Comparison of ENCODE assay signal across 31 mouse cellular contexts in the genomic region with DNA sequence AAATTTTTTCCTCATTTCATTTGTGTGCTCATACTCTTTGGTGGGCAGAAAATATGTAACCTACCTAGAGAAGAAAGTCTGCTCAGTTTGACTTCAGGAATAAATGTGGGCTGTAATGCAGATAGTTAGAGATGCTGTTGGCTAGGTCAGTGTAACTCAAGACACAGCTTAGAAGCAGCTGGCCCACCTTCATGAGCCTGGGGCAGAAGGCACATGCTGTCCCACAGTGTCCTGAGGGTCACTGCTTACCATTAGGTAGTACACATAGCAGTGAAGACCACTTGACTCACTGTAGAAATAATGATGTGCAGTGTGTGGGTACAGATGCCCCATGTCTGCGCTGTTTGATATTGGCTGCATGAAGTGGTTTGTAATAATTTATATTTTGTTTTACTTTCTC. TPM values are rescaled to one million over a fixed set of nuclear protein-coding genes. Genes with fewer than 3 reads are reported as not detected.
"Had no signal": no experiment of that assay in that cellular context is flagged by ENCODE, and none has a peak within 500 bp of the region (broad histone marks: within the 10 kb centered on the region; RNA-seq: fewer than 3 reads in every experiment).

No protein-coding gene starts in this region.

- H3K4me1 ChIP-seq: heart, embryonic 12.5 days; hindbrain, embryonic 15.5 days; kidney, embryonic 15.5 days; limb, embryonic 13.5 days; limb, embryonic 15.5 days had no signal

- ATAC-seq: forebrain, postnatal 0 days; hindbrain, postnatal 0 days; intestine, embryonic 16.5 days; liver, embryonic 12.5 days had no signal

- H3K27me3 ChIP-seq: heart, embryonic 12.5 days; hindbrain, embryonic 13.5 days; hindbrain, embryonic 15.5 days; kidney, embryonic 15.5 days; limb, embryonic 13.5 days; limb, embryonic 15.5 days; liver, embryonic 12.5 days had no signal

- DNase-seq: forebrain, postnatal 0 days; gastrocnemius, postnatal 10 days; gastrocnemius, postnatal 25 days; heart, adult 2 months; heart, postnatal 14 days; heart, postnatal 36 days; kidney, adult 11 months; kidney, adult 9 months; kidney, postnatal 14 days; kidney, postnatal 36 days; layer of hippocampus, adult 9-11 months; layer of hippocampus, postnatal 36 days; left cerebral cortex, postnatal 4 days had no signal

- H3K9me3 ChIP-seq: heart, embryonic 12.5 days; hindbrain, embryonic 13.5 days; hindbrain, embryonic 15.5 days; kidney, embryonic 15.5 days; limb, embryonic 13.5 days; limb, embryonic 15.5 days; liver, embryonic 12.5 days had no signal

- H3K27ac ChIP-seq: heart, adult 2 months; hindbrain, embryonic 13.5 days; hindbrain, embryonic 15.5 days; hindbrain, postnatal 0 days; kidney, embryonic 15.5 days; kidney, postnatal 0 days; limb, embryonic 13.5 days; limb, embryonic 15.5 days; liver, embryonic 12.5 days; liver, embryonic 14.5 days had no signal

- H3K4me3 ChIP-seq: heart, adult 2 months; heart, embryonic 12.5 days; hindbrain, embryonic 13.5 days; hindbrain, embryonic 15.5 days; kidney, embryonic 15.5 days; limb, embryonic 13.5 days; limb, embryonic 15.5 days; liver, embryonic 12.5 days had no signal

RNA-seq across cellular contexts. Expression of gene Bpifc, which starts 34.7 kb away (rescaled TPM):
- total RNA-seq: gastrocnemius, adult 18-20 months; gastrocnemius, postnatal 10 days; gastrocnemius, postnatal 25 days; heart, adult 2 months; heart, postnatal 14 days; heart, postnatal 36 days; hindbrain, postnatal 0 days; layer of hippocampus, adult 18-20 months; layer of hippocampus, postnatal 14 days; left cerebral cortex, postnatal 10 days; left cerebral cortex, postnatal 25 days; left cerebral cortex, postnatal 4 days had no signal
- polyA plus RNA-seq: heart, adult 2 months; heart, embryonic 12.5 days; heart, embryonic 14.5 days; hindbrain, embryonic 13.5 days; hindbrain, embryonic 15.5 days; intestine, embryonic 16.5 days; large intestine, adult 2 months; liver, embryonic 12.5 days had no signal
